Mouse (Mus musculus): ENCODE measurements at regions not wholly inside any gene's neighbourhood (a gene's known extent, or its start where the extent isn't known, plus 50 kb on each side); places are given as distances from the start of the nearest gene placed in this dataset.

GRCm38 (mm10) chr4:142898994-142899393 is 313.8 kb downstream of the Prdm2 start:
- H3K27ac ChIP-seq (ENCODE audit: low read depth, low read length) = no peak overlapping the region
- no peak for ATAC-seq (ENCODE audit: low read depth)
- WGBS = 76% methylated on average over 1 of the region's 1 CpGs
- no peak overlapping the region for H3K9ac ChIP-seq (replicated peaks; ENCODE audit: low read depth, low read length)
- no peaks in the 10 kb centered on the region for H3K27me3 ChIP-seq (ENCODE audit: control insufficient read depth, insufficient read depth, low read length)
- no peaks in the 10 kb centered on the region for H3K4me1 ChIP-seq (ENCODE audit: control insufficient read depth, insufficient read depth, low read length)
- H3K4me3 ChIP-seq (ENCODE audit: low read depth, low read length) = no peak overlapping the region
- no peak overlapping the region for H3K4me2 ChIP-seq (ENCODE audit: low read depth, low read length)
- no peaks in the 10 kb centered on the region for H3K36me3 ChIP-seq (ENCODE audit: control insufficient read depth, insufficient read depth, low read length)
- no peaks in the 10 kb centered on the region for H3K9me3 ChIP-seq (ENCODE audit: control insufficient read depth, low read length)

GRCm38 (mm10) chr4:142890711-142891110 is 322.1 kb downstream of the Prdm2 start:
- Histone ChIP-seq H3K4me1 (ENCODE audit: control insufficient read depth, insufficient read depth, low read length) (no peaks in the 10 kb centered on the region), H3K36me3 (ENCODE audit: control insufficient read depth, insufficient read depth, low read length) (no peaks in the 10 kb centered on the region), H3K4me2 (ENCODE audit: low read depth, low read length) (no peak overlapping the region), H3K27ac (ENCODE audit: low read depth, low read length) (no peak overlapping the region), H3K27me3 (ENCODE audit: control insufficient read depth, insufficient read depth, low read length) (no peaks in the 10 kb centered on the region), H3K9me3 (ENCODE audit: control insufficient read depth, low read length) (no peaks in the 10 kb centered on the region), H3K9ac (replicated peaks; ENCODE audit: low read depth, low read length) (no peak overlapping the region), H3K4me3 (ENCODE audit: low read depth, low read length) (no peak overlapping the region)
- ATAC-seq (ENCODE audit: low read depth) = no peak
- 94% methylated on average over 1 of the region's 1 CpGs for WGBS

- Histone ChIP-seq H3K9ac (replicated peaks; ENCODE audit: low read depth, low read length) (no peak overlapping the region), H3K27me3 (ENCODE audit: control insufficient read depth, insufficient read depth, low read length) (no peaks in the 10 kb centered on the region), H3K36me3 (ENCODE audit: control insufficient read depth, insufficient read depth, low read length) (no peaks in the 10 kb centered on the region), H3K4me1 (ENCODE audit: control insufficient read depth, insufficient read depth, low read length) (no peaks in the 10 kb centered on the region), H3K27ac (ENCODE audit: low read depth, low read length) (no peak overlapping the region), H3K4me2 (ENCODE audit: low read depth, low read length) (no peak overlapping the region), H3K4me3 (ENCODE audit: low read depth, low read length) (no peak overlapping the region), H3K9me3 (ENCODE audit: control insufficient read depth, low read length) (no peaks in the 10 kb centered on the region)
- no peak for ATAC-seq (ENCODE audit: low read depth)
- WGBS = 67% methylated on average over 4 of the region's 4 CpGs
These were observed 323.9 kb downstream of the Prdm2 start for GRCm38 (mm10) chr4:142888891-142889290.

- H3K27ac ChIP-seq (ENCODE audit: low read depth, low read length) = no peak overlapping the region
- H3K9me3 ChIP-seq (ENCODE audit: control insufficient read depth, low read length) = no peaks in the 10 kb centered on the region
- no peaks in the 10 kb centered on the region for H3K27me3 ChIP-seq (ENCODE audit: control insufficient read depth, insufficient read depth, low read length)
- H3K4me1 ChIP-seq (ENCODE audit: control insufficient read depth, insufficient read depth, low read length) = no peaks in the 10 kb centered on the region
- no peaks in the 10 kb centered on the region for H3K36me3 ChIP-seq (ENCODE audit: control insufficient read depth, insufficient read depth, low read length)
- no peak overlapping the region for H3K4me3 ChIP-seq (ENCODE audit: low read depth, low read length)
- ATAC-seq (ENCODE audit: low read depth) = no peak
- H3K4me2 ChIP-seq (ENCODE audit: low read depth, low read length) = no peak overlapping the region
- H3K9ac ChIP-seq (replicated peaks; ENCODE audit: low read depth, low read length) = no peak overlapping the region
- WGBS = 55% methylated on average over 6 of the region's 6 CpGs
These were observed 324.9 kb downstream of the Prdm2 start for GRCm38 (mm10) chr4:142887876-142888275.

- Histone ChIP-seq H3K27ac (ENCODE audit: low read depth, low read length) (no peak overlapping the region), H3K27me3 (ENCODE audit: control insufficient read depth, insufficient read depth, low read length) (no peaks in the 10 kb centered on the region), H3K4me2 (ENCODE audit: low read depth, low read length) (no peak overlapping the region), H3K36me3 (ENCODE audit: control insufficient read depth, insufficient read depth, low read length) (no peaks in the 10 kb centered on the region), H3K4me3 (ENCODE audit: low read depth, low read length) (no peak overlapping the region), H3K4me1 (ENCODE audit: control insufficient read depth, insufficient read depth, low read length) (peaks cover 6% of the 10 kb centered on the region; the same call in 1 of the 2 replicates), H3K9ac (replicated peaks; ENCODE audit: low read depth, low read length) (no peak overlapping the region; the same call in 1 of the 2 replicates), H3K9me3 (ENCODE audit: control insufficient read depth, low read length) (no peaks in the 10 kb centered on the region)
- peak; percentile 82 for ATAC-seq (ENCODE audit: low read depth)
- 6% methylated on average over 2 of the region's 2 CpGs for WGBS
These were observed 332.5 kb downstream of the Prdm2 start for GRCm38 (mm10) chr4:142880323-142880759.

GRCm38 (mm10) chr4:142876151-142876550 is 336.6 kb downstream of the Prdm2 start:
- no peaks in the 10 kb centered on the region for H3K27me3 ChIP-seq (ENCODE audit: control insufficient read depth, insufficient read depth, low read length)
- no peak overlapping the region for H3K9ac ChIP-seq (replicated peaks; ENCODE audit: low read depth, low read length)
- 90% methylated on average over 3 of the region's 3 CpGs for WGBS
- no peak overlapping the region for H3K4me2 ChIP-seq (ENCODE audit: low read depth, low read length)
- no peak for ATAC-seq (ENCODE audit: low read depth)
- H3K4me3 ChIP-seq (ENCODE audit: low read depth, low read length) = no peak overlapping the region
- H3K9me3 ChIP-seq (ENCODE audit: control insufficient read depth, low read length) = no peaks in the 10 kb centered on the region
- no peak overlapping the region for H3K27ac ChIP-seq (ENCODE audit: low read depth, low read length)
- no peaks in the 10 kb centered on the region for H3K36me3 ChIP-seq (ENCODE audit: control insufficient read depth, insufficient read depth, low read length)
- H3K4me1 ChIP-seq (ENCODE audit: control insufficient read depth, insufficient read depth, low read length) = peaks cover 6% of the 10 kb centered on the region; the same call in 1 of the 2 replicates

GRCm38 (mm10) chr4:142875105-142875504 is 337.7 kb downstream of the Prdm2 start:
- ATAC-seq (ENCODE audit: low read depth) = peak; percentile 91
- WGBS = 19% methylated on average over 5 of the region's 5 CpGs
- H3K36me3 ChIP-seq (ENCODE audit: control insufficient read depth, insufficient read depth, low read length) = no peaks in the 10 kb centered on the region

GRCm38 (mm10) chr4:142866341-142866740 is 346.5 kb downstream of the Prdm2 start:
- H3K4me1 ChIP-seq (ENCODE audit: control insufficient read depth, insufficient read depth, low read length) = 0 out of 2 replicates have a peak, but pooled peaks cover 3% of the 10 kb centered on the region
- H3K27me3 ChIP-seq (ENCODE audit: control insufficient read depth, insufficient read depth, low read length) = no peaks in the 10 kb centered on the region
- 83% methylated on average over 7 of the region's 7 CpGs for WGBS
- H3K36me3 ChIP-seq (ENCODE audit: control insufficient read depth, insufficient read depth, low read length) = no peaks in the 10 kb centered on the region
- no peak overlapping the region for H3K4me3 ChIP-seq (ENCODE audit: low read depth, low read length)
- ATAC-seq (ENCODE audit: low read depth) = no peak
- H3K27ac ChIP-seq (ENCODE audit: low read depth, low read length) = no peak overlapping the region
- no peak overlapping the region for H3K9ac ChIP-seq (replicated peaks; ENCODE audit: low read depth, low read length)
- no peak overlapping the region for H3K4me2 ChIP-seq (ENCODE audit: low read depth, low read length)
- H3K9me3 ChIP-seq (ENCODE audit: control insufficient read depth, low read length) = no peaks in the 10 kb centered on the region

More at GRCm38 (mm10) chr4:142875105-142875504, 337.7 kb downstream of the Prdm2 start:
- H3K4me2 ChIP-seq (ENCODE audit: low read depth, low read length) = no peak overlapping the region
- H3K27me3 ChIP-seq (ENCODE audit: control insufficient read depth, insufficient read depth, low read length) = no peaks in the 10 kb centered on the region
- peaks cover 6% of the 10 kb centered on the region; the same call in 1 of the 2 replicates for H3K4me1 ChIP-seq (ENCODE audit: control insufficient read depth, insufficient read depth, low read length)
- H3K9me3 ChIP-seq (ENCODE audit: control insufficient read depth, low read length) = no peaks in the 10 kb centered on the region
- peak overlapping the region; percentile 34; the same call in 1 of the 2 replicates for H3K27ac ChIP-seq (ENCODE audit: low read depth, low read length)
- H3K4me3 ChIP-seq (ENCODE audit: low read depth, low read length) = no peak overlapping the region
- no peak overlapping the region for H3K9ac ChIP-seq (replicated peaks; ENCODE audit: low read depth, low read length)

GRCm38 (mm10) chr4:142865593-142865992 is 347.2 kb downstream of the Prdm2 start:
- Histone ChIP-seq H3K4me3 (ENCODE audit: low read depth, low read length) (no peak overlapping the region), H3K9me3 (ENCODE audit: control insufficient read depth, low read length) (no peaks in the 10 kb centered on the region), H3K4me2 (ENCODE audit: low read depth, low read length) (no peak overlapping the region), H3K9ac (replicated peaks; ENCODE audit: low read depth, low read length) (no peak overlapping the region), H3K27me3 (ENCODE audit: control insufficient read depth, insufficient read depth, low read length) (no peaks in the 10 kb centered on the region), H3K36me3 (ENCODE audit: control insufficient read depth, insufficient read depth, low read length) (no peaks in the 10 kb centered on the region), H3K4me1 (ENCODE audit: control insufficient read depth, insufficient read depth, low read length) (0 out of 2 replicates have a peak, but pooled peaks cover 3% of the 10 kb centered on the region), H3K27ac (ENCODE audit: low read depth, low read length) (no peak overlapping the region)
- no peak for ATAC-seq (ENCODE audit: low read depth)
- WGBS = 93% methylated on average over 2 of the region's 2 CpGs
